Mouse (Mus musculus): ENCODE data around the gene Porcn. TPM values are rescaled to one million over a fixed set of nuclear protein-coding genes. Genes with fewer than 3 reads are reported as not detected.

Porcn gene
- polyA plus RNA-seq (2012; rRNA removed): 1.1 TPM in 2 replicates

GRCm38 (mm10) chrX:8206015-8206693 is at the start of gene Porcn:
Gene Porcn, minus strand, starts transcription at chrX:8206525.

GRCm38 (mm10) chrX:8252334-8253285 is 46.3 kb upstream of the Porcn start, which contains the start of gene Ftsj1:
Gene Ftsj1, minus strand, starts transcription at chrX:8252406.

GRCm38 (mm10) chrX:8193419-8193723 is 13.0 kb downstream of the Porcn start, which contains the start of gene Ebp:
Gene Ebp, minus strand, starts transcription at chrX:8193512.

GRCm38 (mm10) chrX:8175504-8176385 is 30.6 kb downstream of the Porcn start, which contains the start of gene Tbc1d25:
Gene Tbc1d25, minus strand, starts transcription at chrX:8176181.

GRCm38 (mm10) chrX:8145153-8145991 is 61.0 kb downstream of the Porcn start, which contains the start of gene Rbm3:
Gene Rbm3, minus strand, starts transcription at chrX:8145880.

Other genes with a start within 250 kb of the Porcn start
- gene Gata1, start 228.5 kb downstream of the Porcn start, polyA plus RNA-seq (2012; rRNA removed): 97.0 and 119 TPM in 2 replicates
- 0.09 TPM in 1 of 2 replicates, not detected in the other for gene Glod5, start 188.0 kb downstream of the Porcn start, polyA plus RNA-seq (2012; rRNA removed)
- gene Suv39h1, start 131.8 kb downstream of the Porcn start, polyA plus RNA-seq (2012; rRNA removed): 27.8 and 33.8 TPM in 2 replicates
- 9.5 and 11.2 TPM in 2 replicates for gene Was, start 116.0 kb downstream of the Porcn start, polyA plus RNA-seq (2012; rRNA removed)
- gene Wdr13, start 73.6 kb downstream of the Porcn start, polyA plus RNA-seq (2012; rRNA removed): 14.9 and 16.9 TPM in 2 replicates
- 241 and 293 TPM in 2 replicates for gene Rbm3, start 60.6 kb downstream of the Porcn start, polyA plus RNA-seq (2012; rRNA removed)
- 4.2 and 5.1 TPM in 2 replicates for gene Tbc1d25, start 30.3 kb downstream of the Porcn start, polyA plus RNA-seq (2012; rRNA removed)
- 24.0 and 26.6 TPM in 2 replicates for gene Ebp, start 13.0 kb downstream of the Porcn start, polyA plus RNA-seq (2012; rRNA removed)
- gene Ftsj1, start 45.9 kb upstream of the Porcn start, polyA plus RNA-seq (2012; rRNA removed): 21.8 and 26.1 TPM in 2 replicates
- gene Slc38a5, start 64.6 kb upstream of the Porcn start, polyA plus RNA-seq (2012; rRNA removed): 37.7 and 48.2 TPM in 2 replicates
- not detected in 2 replicates for gene Ssxb10, start 120.9 kb upstream of the Porcn start, polyA plus RNA-seq (2012; rRNA removed)
- not detected in 2 replicates for gene Ssxb9, start 160.5 kb upstream of the Porcn start, polyA plus RNA-seq (2012; rRNA removed)
- gene Ssxb1, start 206.8 kb upstream of the Porcn start, polyA plus RNA-seq (2012; rRNA removed): not detected in 2 replicates

Measured in liver, embryonic 14 days (tissue).